Mouse (Mus musculus): ENCODE measurements around the gene Gm20605.

Gm20605 gene

GRCm38 (mm10) chr5:137649669-137650571 is 20.9 kb downstream of the Gm20605 start:
- peak; percentile 74 for DNase-seq (ENCODE audit: low read depth, low spot score)

- DNase-seq (ENCODE audit: low read depth, low spot score), result peak; percentile 81
These were observed 23.5 kb downstream of the Gm20605 start for GRCm38 (mm10) chr5:137652474-137652873.

- DNase-seq (ENCODE audit: low read depth, low spot score), result no peak
These were observed 24.4 kb downstream of the Gm20605 start for GRCm38 (mm10) chr5:137653366-137653765.

GRCm38 (mm10) chr5:137654746-137655145 is 25.8 kb downstream of the Gm20605 start:
- peak; percentile 86 for DNase-seq (ENCODE audit: low read depth, low spot score)

DNA sequence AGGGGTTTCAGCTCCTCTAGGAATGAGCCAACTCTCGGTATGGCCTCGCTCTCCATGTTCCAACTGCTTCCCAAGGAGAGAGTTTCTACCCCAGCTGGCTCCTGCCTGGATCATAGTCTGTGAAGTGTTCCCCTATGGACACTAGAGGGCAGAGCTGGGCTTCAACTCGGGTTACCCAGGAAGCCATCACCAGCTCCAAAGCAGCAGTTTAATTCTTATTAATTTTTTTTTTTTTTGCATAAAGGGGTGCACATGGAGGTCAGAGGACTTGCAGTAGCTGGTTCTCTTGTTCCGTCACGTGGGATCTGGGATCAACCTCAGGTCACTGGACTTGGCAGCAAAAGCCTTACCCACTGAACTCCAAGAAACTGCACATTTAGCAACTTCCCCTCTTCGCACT is 28.0 kb downstream of the Gm20605 start:
- peak; percentile 68 for DNase-seq (ENCODE audit: low read depth, low spot score)

DNA sequence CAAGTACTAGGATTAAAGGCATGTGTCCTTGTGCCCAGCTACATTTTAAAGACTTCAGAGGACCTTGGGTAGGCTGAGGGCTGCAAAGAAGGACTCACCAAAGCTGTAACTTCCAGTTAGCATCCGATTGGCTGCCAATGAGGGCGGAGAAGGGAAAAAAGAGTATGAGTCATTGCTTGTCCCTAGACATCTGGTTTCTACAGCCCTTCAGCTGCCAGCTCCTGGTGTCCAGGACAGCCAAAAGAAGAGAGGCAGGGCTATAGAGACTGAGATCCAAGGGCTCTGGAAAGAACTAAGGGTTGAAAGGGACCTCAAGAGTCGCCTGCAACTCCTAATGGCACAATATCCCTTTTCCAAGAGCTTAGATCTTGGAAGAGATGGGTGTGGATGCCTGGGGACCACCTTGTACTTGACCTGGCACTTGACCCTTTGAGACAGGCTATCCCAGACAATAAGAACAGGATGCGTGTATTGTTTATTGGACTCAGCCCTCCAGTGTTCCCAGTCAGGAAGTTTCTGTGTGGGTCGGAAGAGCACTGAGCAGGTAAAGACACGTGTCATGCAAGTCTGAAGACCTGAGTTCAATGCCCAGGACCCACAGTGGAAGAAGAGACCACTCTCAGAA is 31.2 kb downstream of the Gm20605 start:
- peak; percentile 64 for DNase-seq (ENCODE audit: low read depth, low spot score)

GRCm38 (mm10) chr5:137663057-137663456 is 34.1 kb downstream of the Gm20605 start:
- no peak for DNase-seq (ENCODE audit: low read depth, low spot score)

DNA sequence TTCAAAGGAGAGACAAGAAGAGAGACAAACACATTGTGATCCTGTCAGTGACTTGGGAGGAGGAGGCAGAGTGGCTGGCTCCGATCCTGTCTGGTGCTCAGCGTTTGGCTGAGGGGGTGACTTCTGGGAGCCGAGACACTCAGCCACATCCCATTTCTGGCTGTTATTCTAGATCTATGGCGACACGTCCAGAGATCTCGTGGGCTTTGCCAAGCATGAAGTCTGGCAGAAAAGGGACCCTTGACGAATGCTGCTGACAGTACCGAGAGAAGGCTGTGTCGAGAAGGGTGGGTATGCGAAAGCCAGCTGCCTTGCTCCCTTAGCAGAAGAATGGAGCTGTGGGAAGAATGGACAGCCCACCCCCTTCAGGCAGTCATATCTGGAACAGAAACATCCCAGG is 40.0 kb downstream of the Gm20605 start:
- DNase-seq (ENCODE audit: low read depth, low spot score), result no peak

DNA sequence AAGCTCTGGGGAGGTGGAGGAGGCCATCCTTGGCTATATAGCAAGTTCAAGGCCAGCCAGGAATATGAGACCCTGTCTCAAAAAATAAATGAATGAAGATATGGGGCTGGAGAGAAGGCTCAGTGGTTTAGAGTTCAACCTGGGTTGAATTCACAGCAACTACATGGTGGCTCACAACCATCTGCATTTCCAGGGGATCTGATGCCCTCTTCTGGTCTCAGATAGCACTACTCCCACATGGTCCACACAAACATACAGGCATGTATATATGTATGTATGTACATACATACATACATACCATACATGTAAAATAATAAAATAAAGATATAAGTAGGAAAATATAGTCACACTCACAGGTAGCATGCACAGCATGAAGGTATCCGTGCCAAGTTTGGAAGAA is 41.3 kb downstream of the Gm20605 start:
- DNase-seq (ENCODE audit: low read depth, low spot score), result no peak

- no peak for DNase-seq (ENCODE audit: low read depth, low spot score)
These were observed 42.7 kb downstream of the Gm20605 start for GRCm38 (mm10) chr5:137671443-137672240.

DNA sequence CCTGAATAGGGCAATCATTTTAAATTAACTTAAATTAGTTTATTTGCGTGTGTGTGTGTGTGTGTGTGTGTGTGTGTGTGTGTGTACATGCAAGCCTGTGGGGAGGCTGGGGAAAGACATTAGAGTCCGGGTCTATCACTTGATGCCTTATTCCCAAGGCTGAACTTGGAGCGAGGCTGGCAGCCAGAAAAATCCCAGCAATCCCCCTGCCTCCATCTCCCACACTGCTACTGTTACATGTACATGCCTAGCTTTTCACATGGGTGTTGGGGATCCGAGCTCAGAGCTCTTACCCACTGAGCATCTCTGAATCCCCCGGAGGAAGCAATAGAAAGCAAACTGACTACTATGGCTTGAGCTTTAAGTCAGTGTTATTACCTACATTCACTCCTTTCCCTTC is 43.4 kb downstream of the Gm20605 start:
- no peak for DNase-seq (ENCODE audit: low read depth, low spot score)

DNA sequence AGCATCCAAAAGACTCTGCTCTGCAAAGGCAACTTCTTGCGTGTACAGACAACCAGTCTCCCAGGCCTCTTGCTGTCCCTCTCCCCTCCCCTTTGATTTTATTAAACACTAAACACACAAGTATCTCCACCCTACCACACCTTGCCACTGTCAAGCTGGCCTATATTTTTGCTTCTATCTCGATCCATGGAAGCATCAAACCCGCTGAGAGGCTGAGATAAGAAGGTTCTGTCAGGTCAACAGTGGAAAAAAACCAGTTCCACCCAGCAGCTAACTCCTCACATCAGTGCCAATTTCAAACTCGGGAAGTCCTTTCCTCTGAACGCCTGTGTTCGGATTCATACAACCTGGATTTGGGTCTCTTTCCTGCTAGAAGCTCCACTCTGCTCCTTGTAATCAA is 44.0 kb downstream of the Gm20605 start:
- DNase-seq (ENCODE audit: low read depth, low spot score), result no peak

GRCm38 (mm10) chr5:137674786-137675185 is 45.8 kb downstream of the Gm20605 start:
- DNase-seq (ENCODE audit: low read depth, low spot score), result no peak

GRCm38 (mm10) chr5:137677859-137678258 is 48.9 kb downstream of the Gm20605 start:
- no peak for DNase-seq (ENCODE audit: low read depth, low spot score)

DNA sequence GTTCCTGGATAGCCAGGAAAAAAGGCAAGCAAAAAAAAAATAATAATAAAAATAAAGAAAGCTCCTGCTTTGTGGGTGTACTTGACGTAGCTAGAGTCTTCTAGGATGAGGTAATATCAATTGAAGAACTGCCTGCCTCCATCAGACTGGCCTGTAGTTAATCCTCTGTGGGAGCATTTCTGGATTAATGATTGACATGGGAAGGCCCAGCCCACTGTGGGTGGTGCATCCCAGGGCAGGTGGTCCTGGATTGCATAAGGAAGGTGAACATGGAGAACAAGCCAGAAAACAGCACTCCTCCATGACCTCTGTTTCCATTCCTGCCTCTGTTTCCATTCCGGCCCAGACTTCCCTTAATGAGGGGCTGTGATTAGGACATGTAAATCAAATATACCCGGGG is 49.8 kb downstream of the Gm20605 start:
- DNase-seq (ENCODE audit: low read depth, low spot score), result no peak

- DNase-seq (ENCODE audit: low read depth, low spot score), result no peak
These were observed 50.8 kb downstream of the Gm20605 start for GRCm38 (mm10) chr5:137679726-137680125.

DNA sequence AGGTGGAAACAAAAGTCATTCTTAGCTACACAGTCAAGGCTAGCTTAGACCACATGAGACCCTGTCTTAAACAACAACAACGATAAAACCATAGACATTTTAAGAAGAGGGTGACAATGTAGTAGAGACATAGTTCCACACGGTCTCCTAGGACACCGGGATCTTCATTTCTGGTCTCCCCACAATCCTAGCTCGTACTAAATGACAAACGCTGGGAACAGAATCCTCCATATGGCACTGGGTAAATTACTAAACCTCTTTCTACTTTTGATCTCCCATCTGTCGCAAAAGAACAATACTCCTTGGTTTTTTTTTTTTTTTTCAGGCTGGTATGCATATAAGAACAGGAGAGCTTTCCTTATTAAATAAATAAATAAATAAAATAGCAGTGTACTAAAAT is 53.6 kb downstream of the Gm20605 start:
- no peak for DNase-seq (ENCODE audit: low read depth, low spot score)

- DNase-seq (ENCODE audit: low read depth, low spot score), result peak; percentile 38
These were observed 54.7 kb downstream of the Gm20605 start for GRCm38 (mm10) chr5:137683388-137684293.

DNA sequence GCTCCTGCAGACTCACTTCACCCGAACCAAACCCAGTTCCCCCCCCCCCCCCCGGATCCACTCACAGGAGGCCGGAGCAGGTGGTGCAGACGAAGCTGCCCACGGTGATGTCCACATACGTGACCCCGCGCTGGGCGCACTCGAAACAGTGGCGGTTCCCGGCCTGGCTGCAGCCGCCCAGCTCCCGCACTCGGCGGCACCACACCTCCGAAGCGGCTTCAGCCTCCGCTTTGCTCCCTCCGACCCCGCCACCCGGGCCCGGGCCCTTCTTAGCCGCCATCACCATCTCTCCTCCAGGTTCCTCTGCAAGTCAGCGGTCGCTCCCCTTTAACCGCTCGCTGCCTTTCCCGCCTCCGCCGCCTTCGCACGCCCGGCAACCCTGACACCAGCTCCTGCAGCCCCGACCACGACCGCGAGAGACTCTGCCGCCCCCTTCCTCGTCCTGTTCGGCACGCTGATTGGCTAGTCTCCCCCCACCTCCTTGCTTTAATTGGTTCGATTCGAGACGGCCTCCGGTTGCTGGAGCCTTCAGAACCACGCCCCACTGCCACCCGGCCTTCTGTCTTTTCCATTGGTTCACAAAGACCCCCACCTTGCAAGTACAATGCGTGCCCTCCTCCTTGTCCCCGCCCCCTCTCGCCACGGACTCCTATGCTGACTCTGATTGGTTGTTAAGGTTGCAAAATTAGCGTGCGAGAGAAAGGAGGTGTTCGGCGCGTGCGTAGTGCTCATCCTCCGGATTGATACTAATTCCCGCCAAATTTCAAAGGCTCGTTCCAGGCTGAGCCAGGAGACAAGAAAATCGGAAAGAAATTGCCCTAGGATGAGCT is 55.5 kb downstream of the Gm20605 start, which contains the start of gene Agfg2:
Agfg2 (minus strand) TSS at position 433 of the 830 bp plus-strand sequence.
- DNase-seq (ENCODE audit: low read depth, low spot score), result peak; percentile 100

DNA sequence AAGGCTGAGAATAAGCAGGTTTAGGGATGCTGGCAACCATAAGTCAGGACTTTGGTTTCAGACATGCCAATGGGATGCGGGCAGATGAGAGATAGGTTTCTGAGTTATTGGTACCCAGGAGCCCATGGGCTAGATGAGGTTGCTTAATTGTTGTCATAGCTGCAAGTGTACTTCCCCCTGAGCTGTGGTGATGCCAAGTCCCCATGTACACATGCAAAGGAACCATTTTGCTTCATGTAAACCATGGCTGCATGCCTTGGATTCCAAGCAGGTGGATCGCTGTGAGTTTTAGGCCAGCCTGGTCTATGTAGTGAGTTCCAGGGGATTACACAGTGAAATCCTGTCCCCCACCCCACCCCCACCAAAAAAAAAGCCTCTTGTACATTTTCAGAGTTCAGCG is 56.7 kb downstream of the Gm20605 start:
- DNase-seq (ENCODE audit: low read depth, low spot score), result no peak
